Mouse (Mus musculus) lung, postnatal 0 days (tissue): ENCODE data around the gene 1110008P14Rik. TPM values are rescaled to one million over a fixed set of nuclear protein-coding genes. Genes with fewer than 3 reads are reported as not detected.

Source experiments
- ATAC-seq: fragments of 200-750 bp; cut with Nextera tagmentation; 2 replicates; pipeline ENCODE4 v1.8.0; 2017; ENCODE audit warnings: moderate library complexity
- DNase-seq: peaks from one replicate; pipeline ENCODE4 v3.0.0-alpha.2; 2016; ENCODE audit warnings: low spot score
- H3K27ac ChIP-seq: fragments of 300-500 bp; sonication (generic); 2 replicates; pipeline ENCODE4 v1.5.1; 2014; ENCODE audit warnings: antibody characterized with exemption, mild to moderate bottlenecking, low read length, mixed read lengths
- H3K27me3 ChIP-seq: fragments of 300-500 bp; sonication (generic); replicated peaks from 2 replicates; pipeline ENCODE4 v1.6.1; 2014; ENCODE audit warnings: low read length, mixed read lengths; ENCODE audit not compliant: insufficient read depth
- H3K36me3 ChIP-seq: fragments of 300-500 bp; sonication (generic); 2 replicates; pipeline ENCODE4 v1.6.1; 2014; ENCODE audit warnings: low read length, mixed read lengths; ENCODE audit not compliant: insufficient read depth
- H3K4me1 ChIP-seq: fragments of 300-500 bp; sonication (generic); 2 replicates; pipeline ENCODE4 v1.6.1; 2014; ENCODE audit warnings: antibody characterized with exemption, low read depth, low read length, mixed read lengths; ENCODE audit not compliant: insufficient read depth
- H3K4me2 ChIP-seq: fragments of 300-500 bp; sonication (generic); replicated peaks from 2 replicates; pipeline ENCODE4 v1.6.1; 2014; ENCODE audit warnings: low read depth, mild to moderate bottlenecking, low read length, moderate library complexity, mixed read lengths
- H3K4me3 ChIP-seq: fragments of 300-500 bp; sonication (generic); 2 replicates; pipeline ENCODE4 v1.5.1; 2014; ENCODE audit warnings: low read depth, low read length
- H3K9ac ChIP-seq: fragments of 300-500 bp; sonication (generic); replicated peaks from 2 replicates; pipeline ENCODE4 v1.6.1; 2014; ENCODE audit warnings: low read depth, mild to moderate bottlenecking
- H3K9me3 ChIP-seq: fragments of 300-500 bp; sonication (generic); 2 replicates; pipeline ENCODE4 v1.6.1; 2016; ENCODE audit warnings: low read length, mixed read lengths
- CTCF ChIP-seq: IDR thresholded peaks from 2 replicates; pipeline ENCODE4 v1.5.1; 2016; ENCODE audit warnings: antibody characterized with exemption, mild to moderate bottlenecking
- EP300 ChIP-seq: IDR thresholded peaks from 2 replicates; pipeline ENCODE4 v1.6.1; 2016; ENCODE audit warnings: antibody characterized with exemption, mild to moderate bottlenecking, control low read depth
- WGBS: fragments of 180-500 bp; shearing (Covaris S2); extraction: QIAGEN DNeasy Blood & Tissue Kit; methylation state at CpG from one replicate; pipeline ENCODE4 v1.1.7; 2014; 5-methylcytosine and 5-hydroxymethylcytosine counted together
- polyA plus RNA-seq: library from polyadenylated mRNA; unstranded; fragments of >200 nt; fragmentation: Nextera tagmentation; extraction: Ambion mirVana; gene quantifications from 2 replicates; pipeline ENCODE4 v1.2.1, GENCODE M21; 2015

The 1110008P14Rik gene
- polyA plus RNA-seq, 1 experiment from 2014 or later, result 78.1 TPM

GRCm38 (mm10) chr2:32420066-32420608 lies 38.4 kb upstream of the 1110008P14Rik start:
- Histone ChIP-seq H3K4me2 (no peak overlapping the region), H3K27ac (no peak overlapping the region), H3K36me3 (peaks cover 41% of the 10 kb centered on the region), H3K9ac (no peak overlapping the region), H3K27me3 (no peaks in the 10 kb centered on the region), H3K4me3 (no peak overlapping the region), H3K9me3 (no peaks in the 10 kb centered on the region), H3K4me1 (peaks cover 26% of the 10 kb centered on the region)
- DNase-seq (no peak), ATAC-seq (no peak)
- WGBS, result 92% methylated on average over 11 of the region's 12 CpGs
- TF ChIP-seq CTCF (no peak), EP300 (no peak)

- H3K4me1 ChIP-seq, result peaks cover 21% of the 10 kb centered on the region
- H3K4me2 ChIP-seq, result no peak overlapping the region
- no peaks in the 10 kb centered on the region for H3K27me3 ChIP-seq
- no peak overlapping the region for H3K4me3 ChIP-seq
- 0 out of 2 replicates have a peak, but pooled peaks have one; percentile 4 for ATAC-seq
- no peak overlapping the region for H3K9ac ChIP-seq
- TF ChIP-seq EP300 (no peak; the same call in 1 of the 2 replicates), CTCF (no peak)
- WGBS, result 65% methylated on average over 3 of the region's 3 CpGs
- DNase-seq, result peak; percentile 73
- peaks cover 43% of the 10 kb centered on the region for H3K36me3 ChIP-seq
- H3K27ac ChIP-seq, result no peak overlapping the region
- H3K9me3 ChIP-seq, result no peaks in the 10 kb centered on the region
Observed at GRCm38 (mm10) chr2:32419359-32419758, 37.6 kb upstream of the 1110008P14Rik start.

GRCm38 (mm10) chr2:32418430-32419151 lies 36.9 kb upstream of the 1110008P14Rik start:
- WGBS, result 82% methylated on average over 12 of the region's 12 CpGs
- Histone ChIP-seq H3K4me3 (no peak overlapping the region), H3K36me3 (peaks cover 43% of the 10 kb centered on the region), H3K4me2 (no peak overlapping the region), H3K27me3 (no peaks in the 10 kb centered on the region), H3K9me3 (no peaks in the 10 kb centered on the region), H3K9ac (no peak overlapping the region), H3K4me1 (peaks cover 21% of the 10 kb centered on the region), H3K27ac (no peak overlapping the region)
- DNase-seq (no peak), ATAC-seq (no peak)
- TF ChIP-seq EP300, result no peak
- TF ChIP-seq CTCF, result no peak

GRCm38 (mm10) chr2:32417486-32417885 lies 35.7 kb upstream of the 1110008P14Rik start:
- H3K27ac ChIP-seq, result no peak overlapping the region
- peaks cover 13% of the 10 kb centered on the region for H3K4me1 ChIP-seq
- H3K36me3 ChIP-seq, result peaks cover 43% of the 10 kb centered on the region
- H3K4me2 ChIP-seq, result no peak overlapping the region
- no peak overlapping the region for H3K4me3 ChIP-seq
- ATAC-seq (no peak), DNase-seq (no peak)
- H3K9me3 ChIP-seq, result no peaks in the 10 kb centered on the region
- no peaks in the 10 kb centered on the region for H3K27me3 ChIP-seq
- 74% methylated on average over 8 of the region's 8 CpGs for WGBS
- TF ChIP-seq CTCF (no peak), EP300 (no peak)
- no peak overlapping the region for H3K9ac ChIP-seq

GRCm38 (mm10) chr2:32416556-32416955 lies 34.8 kb upstream of the 1110008P14Rik start:
- no peak for DNase-seq
- H3K4me2 ChIP-seq, result no peak overlapping the region
- H3K36me3 ChIP-seq, result peaks cover 43% of the 10 kb centered on the region
- no peak overlapping the region for H3K9ac ChIP-seq
- 79% methylated on average over 2 of the region's 2 CpGs for WGBS
- peaks cover 7% of the 10 kb centered on the region for H3K4me1 ChIP-seq
- no peak overlapping the region for H3K4me3 ChIP-seq
- no peak for ATAC-seq
- no peak overlapping the region for H3K27ac ChIP-seq
- no peaks in the 10 kb centered on the region for H3K27me3 ChIP-seq
- TF ChIP-seq CTCF, result no peak
- no peak for TF ChIP-seq EP300
- H3K9me3 ChIP-seq, result no peaks in the 10 kb centered on the region

- peaks cover 43% of the 10 kb centered on the region for H3K36me3 ChIP-seq
- TF ChIP-seq CTCF, result no peak
- TF ChIP-seq EP300, result no peak
- 95% methylated on average over 12 of the region's 12 CpGs for WGBS
Observed at GRCm38 (mm10) chr2:32415801-32416200, 34.1 kb upstream of the 1110008P14Rik start.

More at GRCm38 (mm10) chr2:32415801-32416200, 34.1 kb upstream of the 1110008P14Rik start:
- Histone ChIP-seq H3K27me3 (no peaks in the 10 kb centered on the region), H3K9ac (no peak overlapping the region), H3K4me2 (no peak overlapping the region), H3K9me3 (no peaks in the 10 kb centered on the region), H3K4me1 (0 out of 2 replicates have a peak, but pooled peaks cover 5% of the 10 kb centered on the region), H3K4me3 (no peak overlapping the region), H3K27ac (no peak overlapping the region)
- no peak for DNase-seq
- no peak for ATAC-seq
